Mouse (Mus musculus) heart, postnatal 4 days (tissue): ENCODE data around the gene Nup35. TPM values are rescaled to one million over a fixed set of nuclear protein-coding genes. Genes with fewer than 3 reads are reported as not detected.

Experiments
- DNase-seq: peaks from one replicate; pipeline ENCODE4 v3.0.0; 2021
- total RNA-seq, 2 experiments: library from RNA; stranded (reverse); gene quantifications; 2 replicates each; pipeline ENCODE4 v1.2.3; 2021

Nup35 gene
- 10 to 100 TPM; 10.1 to 13.4 TPM for total RNA-seq

DNA sequence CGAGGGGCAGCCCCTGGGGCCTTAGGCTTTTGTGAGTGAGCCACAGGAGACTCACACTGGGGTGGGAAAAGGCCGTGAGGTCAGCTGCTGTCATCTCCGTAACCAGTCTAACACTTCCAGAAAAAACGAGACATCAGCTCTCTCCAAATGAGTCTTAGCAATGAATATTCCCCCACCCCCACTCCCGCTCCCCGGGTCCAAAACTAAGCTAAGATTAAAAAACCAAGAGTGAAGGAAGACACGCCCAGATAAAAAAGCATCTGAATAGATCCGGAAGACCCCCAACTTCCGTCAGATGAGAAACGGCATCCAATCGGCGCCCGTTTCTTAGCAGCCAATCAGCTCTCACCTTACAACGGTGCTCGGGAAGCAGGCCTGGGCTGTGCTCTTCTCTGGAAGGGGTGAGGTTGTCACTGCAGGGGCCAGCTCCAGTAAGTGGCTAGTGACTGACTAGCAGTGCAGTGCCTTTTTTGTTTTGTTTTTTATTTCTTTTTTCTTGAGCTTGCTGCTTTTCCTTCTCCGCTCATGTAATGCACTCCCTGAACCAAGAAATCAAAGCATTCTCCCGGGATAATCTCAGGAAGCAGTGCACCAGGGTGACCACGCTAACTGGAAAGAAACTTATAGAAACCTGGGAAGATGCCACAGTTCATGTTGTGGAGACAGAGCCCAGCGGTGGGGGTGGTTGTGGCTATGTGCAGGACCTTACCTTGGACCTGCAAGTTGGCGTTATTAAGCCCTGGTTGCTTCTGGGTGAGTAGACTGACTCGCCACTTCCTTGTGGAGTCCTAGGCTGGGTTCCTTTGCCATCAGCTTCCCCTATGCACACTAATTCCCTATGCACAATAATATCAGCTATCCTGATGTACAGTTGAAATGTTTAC, at the start of gene Nup35, which contains the start of gene Dusp19:
Gene Nup35 (plus strand): TSS at position 383 of the 884 bp plus-strand sequence.
Gene Dusp19 (plus strand): TSS at position 192 of the 884 bp plus-strand sequence.
- peak; percentile 97 for DNase-seq

GRCm38 (mm10) chr2:80567411-80567810, 49.6 kb upstream of the Nup35 start:
- DNase-seq: no peak

GRCm38 (mm10) chr2:80570656-80571055, 46.4 kb upstream of the Nup35 start:
- no peak for DNase-seq

DNA sequence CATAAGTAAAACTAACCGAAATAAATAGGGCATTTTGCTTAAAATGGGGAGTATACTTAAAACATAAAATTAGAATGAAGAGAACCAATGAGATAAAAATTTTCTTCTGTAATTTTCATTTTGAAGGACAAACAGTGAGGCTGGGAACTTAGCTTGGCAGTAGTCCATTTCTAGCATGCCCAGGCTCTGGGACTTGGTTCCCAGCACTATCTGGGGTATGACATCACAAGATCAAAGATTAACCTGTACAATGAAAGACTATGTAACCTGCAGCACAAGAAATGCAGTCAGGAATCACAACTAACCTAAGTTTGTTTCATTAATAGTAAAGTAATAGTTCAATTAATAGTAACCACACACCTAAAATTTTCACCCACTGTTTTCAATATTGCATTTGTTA, 39.8 kb upstream of the Nup35 start:
- no peak for DNase-seq

DNA sequence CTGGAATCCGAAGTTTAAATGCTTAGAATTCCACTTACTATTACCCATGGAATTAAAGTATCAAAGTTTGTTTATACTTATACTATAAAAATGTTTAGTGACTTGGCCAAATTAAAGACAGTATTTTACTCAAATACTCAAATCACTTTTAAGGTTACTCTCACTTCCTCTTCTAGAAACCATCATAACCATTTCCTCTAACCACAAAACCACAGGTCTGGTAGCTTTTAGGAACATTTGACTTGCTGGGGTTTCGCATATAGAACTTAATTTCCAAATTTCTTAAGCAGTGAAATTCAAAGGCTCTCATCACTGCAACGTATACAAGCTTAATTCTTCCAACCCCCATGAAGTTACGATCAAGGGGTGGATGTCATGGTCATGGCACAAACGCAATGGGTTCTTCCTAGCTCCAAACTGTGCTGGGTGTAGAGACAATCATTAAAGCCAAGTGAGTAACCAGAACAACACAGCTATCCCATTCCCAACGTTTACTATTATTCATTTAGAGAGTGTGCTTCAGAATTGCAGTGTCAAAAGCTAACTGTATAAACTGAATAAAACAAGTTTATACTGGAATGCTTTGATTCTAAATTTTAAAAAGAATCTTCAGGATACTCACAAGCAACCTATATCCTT, 37.7 kb upstream of the Nup35 start:
- no peak for DNase-seq

DNA sequence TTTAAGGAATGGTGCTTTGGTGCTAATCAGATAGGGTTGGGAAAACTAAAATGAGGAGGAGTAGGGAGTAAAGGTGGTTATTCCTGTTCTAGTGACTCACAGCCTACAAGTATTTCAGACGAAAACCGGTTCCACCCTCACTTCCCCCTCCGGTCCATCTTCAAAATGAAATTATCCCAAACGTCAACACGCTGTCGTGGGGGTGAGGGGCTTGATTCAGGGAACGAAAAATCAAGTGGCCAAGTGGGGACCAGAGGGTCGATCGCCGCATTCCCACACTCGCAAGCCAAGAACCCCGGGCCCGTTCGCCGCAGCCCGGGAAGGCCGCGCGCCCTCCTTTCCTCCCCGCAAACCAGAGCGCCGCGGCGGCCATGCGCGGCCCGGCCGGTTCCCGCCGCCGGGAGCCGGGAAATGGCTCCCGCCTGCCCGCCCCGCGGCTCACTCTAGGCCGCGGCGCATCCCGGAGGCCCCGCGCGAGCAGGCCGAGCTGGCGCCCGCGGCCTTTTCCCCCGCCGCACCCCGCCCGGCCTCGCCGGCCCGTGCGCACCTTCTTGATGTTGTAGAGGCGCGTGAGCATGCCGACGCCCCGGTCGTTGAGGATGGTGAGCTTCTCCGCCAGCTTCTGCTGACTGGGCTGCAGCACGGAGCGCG, 36.6 kb upstream of the Nup35 start:
- DNase-seq: no peak

DNA sequence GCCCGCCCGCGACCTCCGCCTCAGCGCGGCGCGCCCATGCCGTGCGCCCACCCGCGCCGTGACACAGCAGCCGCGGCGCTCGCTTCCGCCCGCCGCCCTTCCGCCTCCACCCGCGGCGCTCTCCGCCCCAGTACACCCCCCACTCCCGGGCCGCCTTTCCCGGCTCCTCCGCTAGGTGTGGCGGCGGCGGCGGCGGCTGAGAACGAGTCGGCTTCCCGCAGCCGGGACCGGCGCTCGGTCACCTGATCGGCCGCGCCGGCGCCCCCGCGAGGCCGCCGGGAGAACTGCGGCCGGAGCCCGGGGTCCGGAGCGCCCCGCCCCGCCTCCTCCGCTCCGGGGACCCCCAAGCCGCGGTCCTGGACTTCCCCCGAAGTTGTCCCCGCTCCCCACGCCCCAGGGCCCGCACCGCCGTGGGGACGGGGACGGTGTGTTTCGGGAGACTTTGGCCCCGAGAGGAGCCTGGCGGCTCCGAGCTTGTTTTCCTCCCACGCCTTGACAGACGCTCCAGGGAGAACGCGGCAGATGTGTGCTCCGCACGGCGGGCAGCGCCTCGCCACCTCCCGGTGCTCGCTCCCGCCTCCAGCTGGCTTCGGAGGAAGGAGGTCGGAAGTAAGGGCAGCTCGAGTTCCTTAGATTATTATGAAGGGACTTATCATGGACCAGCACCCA, 35.9 kb upstream of the Nup35 start, which contains the start of gene Nckap1:
Gene Nckap1 (minus strand): TSS at position 338 of the 669 bp plus-strand sequence.
- peak; percentile 94 for DNase-seq

GRCm38 (mm10) chr2:80582356-80582755, 34.7 kb upstream of the Nup35 start:
- no peak for DNase-seq

- no peak for DNase-seq
Observed at GRCm38 (mm10) chr2:80594215-80594918, 22.7 kb upstream of the Nup35 start.

- no peak for DNase-seq
Observed at GRCm38 (mm10) chr2:80596960-80597359, 20.1 kb upstream of the Nup35 start.

DNA sequence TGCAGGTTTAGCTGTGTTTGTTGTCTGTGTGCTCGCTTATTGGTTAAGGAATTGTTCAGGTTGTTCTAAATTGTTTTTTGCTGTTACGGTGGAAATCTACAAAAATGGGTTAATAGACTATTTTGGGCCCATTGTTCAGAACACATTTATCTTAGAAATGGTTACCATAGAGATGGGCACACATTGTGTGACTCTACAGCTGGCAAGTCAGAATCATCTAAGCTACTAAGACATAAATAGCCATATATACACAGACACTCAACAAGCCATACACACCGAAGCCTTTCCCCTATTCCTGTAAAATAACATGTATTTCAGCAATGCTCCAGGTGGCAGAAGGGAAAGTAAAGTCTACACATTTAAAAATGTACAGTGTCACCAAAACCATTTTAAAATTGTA, 17.2 kb upstream of the Nup35 start:
- DNase-seq: no peak

GRCm38 (mm10) chr2:80600611-80601010, 16.4 kb upstream of the Nup35 start:
- no peak for DNase-seq

GRCm38 (mm10) chr2:80602756-80603155, 14.3 kb upstream of the Nup35 start:
- no peak for DNase-seq

GRCm38 (mm10) chr2:80603771-80604426, 13.1 kb upstream of the Nup35 start:
- DNase-seq: no peak

GRCm38 (mm10) chr2:80612286-80612685, 4.8 kb upstream of the Nup35 start:
- no peak for DNase-seq

DNA sequence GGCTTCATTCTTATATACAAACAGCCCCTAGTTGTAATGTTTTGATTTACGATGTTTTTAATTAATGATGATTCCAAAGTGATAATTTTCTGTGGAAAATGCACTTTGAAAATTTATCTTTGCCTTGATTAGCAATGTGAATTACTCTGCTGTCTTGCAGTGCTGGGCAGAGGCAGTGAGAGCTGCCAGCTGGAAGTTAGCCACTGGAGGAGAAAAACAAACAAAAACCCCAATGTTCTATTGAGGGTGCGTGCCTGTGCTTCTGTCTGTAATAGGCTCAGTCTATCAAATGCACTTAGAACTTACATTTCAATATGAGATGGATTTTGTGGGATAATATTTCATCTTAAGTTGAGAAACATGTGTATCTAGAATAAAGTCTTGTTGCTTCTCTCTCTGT, 4.2 kb upstream of the Nup35 start:
- no peak for DNase-seq

- DNase-seq: no peak
Observed at GRCm38 (mm10) chr2:80618991-80619390, 2.0 kb downstream of the Nup35 start.

- DNase-seq: no peak
Observed at GRCm38 (mm10) chr2:80621921-80622320, 4.9 kb downstream of the Nup35 start.

DNA sequence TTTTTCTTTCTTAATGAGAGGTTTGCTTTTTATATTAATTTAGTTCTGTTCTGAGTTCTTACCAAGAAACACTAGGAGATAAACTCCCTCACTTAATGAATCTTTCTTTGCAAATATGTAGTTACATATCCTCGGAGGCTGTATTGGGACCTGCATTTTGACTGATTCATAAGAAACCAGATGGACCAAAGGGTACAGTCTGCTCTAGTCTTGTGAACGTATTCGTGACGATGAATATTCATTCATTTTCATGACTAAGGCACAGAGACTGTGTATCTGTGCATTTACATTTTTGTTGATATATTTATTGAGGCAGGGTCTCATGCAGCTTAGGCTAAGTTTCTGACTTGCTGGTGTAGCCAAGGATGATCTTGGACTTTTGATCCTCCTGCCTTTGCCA, 7.5 kb downstream of the Nup35 start:
- DNase-seq: no peak

- peak; percentile 7 for DNase-seq
Observed at GRCm38 (mm10) chr2:80632336-80633026, 15.4 kb downstream of the Nup35 start.
